Mouse (Mus musculus) neural tube, embryonic 12.5 days (tissue): ENCODE data around the gene Pi16. TPM values are rescaled to one million over a fixed set of nuclear protein-coding genes. Genes with fewer than 3 reads are reported as not detected.
"Not testable (repeated sequence)": the region's sequence is repeated elsewhere in the genome, so short reads cannot be mapped to it uniquely, and the experiment has no call there.

Experiments
- ATAC-seq: fragments of 200-750 bp; cut with Nextera tagmentation; 2 replicates; pipeline ENCODE4 v1.8.0; 2017; ENCODE audit warnings: low read depth, mild to moderate bottlenecking, moderate TSS enrichment, moderate library complexity; ENCODE audit not compliant: low FRiP score
- H3K27ac ChIP-seq: fragments of 300-500 bp; sonication (generic); 2 replicates; pipeline ENCODE4 v1.5.1; 2016
- H3K27me3 ChIP-seq: fragments of 300-500 bp; sonication (generic); replicated peaks from 2 replicates; pipeline ENCODE4 v1.6.1; 2016; ENCODE audit warnings: mild to moderate bottlenecking
- H3K36me3 ChIP-seq: fragments of 300-500 bp; sonication (generic); 2 replicates; pipeline ENCODE4 v1.6.1; 2016; ENCODE audit warnings: mild to moderate bottlenecking
- H3K4me1 ChIP-seq: fragments of 300-500 bp; sonication (generic); 2 replicates; pipeline ENCODE4 v1.6.1; 2016
- H3K4me2 ChIP-seq: fragments of 300-500 bp; sonication (generic); replicated peaks from 2 replicates; pipeline ENCODE4 v1.6.1; 2016; ENCODE audit warnings: mild to moderate bottlenecking
- H3K4me3 ChIP-seq: fragments of 300-500 bp; sonication (generic); 2 replicates; pipeline ENCODE4 v1.5.1; 2016
- H3K9ac ChIP-seq: fragments of 300-500 bp; sonication (generic); 2 replicates; pipeline ENCODE4 v1.6.1; 2016; ENCODE audit warnings: mild to moderate bottlenecking
- H3K9me3 ChIP-seq: fragments of 300-500 bp; sonication (generic); 2 replicates; pipeline ENCODE4 v1.6.1; 2016; ENCODE audit warnings: mild to moderate bottlenecking
- WGBS: fragments of 180-500 bp; shearing (Covaris S2); methylation state at CpG from one replicate; pipeline ENCODE4 v1.1.7; 2016; 5-methylcytosine and 5-hydroxymethylcytosine counted together
- polyA plus RNA-seq: library from polyadenylated mRNA; unstranded; fragments of >200 nt; fragmentation: Nextera tagmentation; extraction: Ambion mirVana; gene quantifications from 2 replicates; pipeline ENCODE4 v1.2.1, GENCODE M21; 2016

Pi16 gene
- polyA plus RNA-seq, 1 experiment from 2014 or later: 1.3 TPM

DNA sequence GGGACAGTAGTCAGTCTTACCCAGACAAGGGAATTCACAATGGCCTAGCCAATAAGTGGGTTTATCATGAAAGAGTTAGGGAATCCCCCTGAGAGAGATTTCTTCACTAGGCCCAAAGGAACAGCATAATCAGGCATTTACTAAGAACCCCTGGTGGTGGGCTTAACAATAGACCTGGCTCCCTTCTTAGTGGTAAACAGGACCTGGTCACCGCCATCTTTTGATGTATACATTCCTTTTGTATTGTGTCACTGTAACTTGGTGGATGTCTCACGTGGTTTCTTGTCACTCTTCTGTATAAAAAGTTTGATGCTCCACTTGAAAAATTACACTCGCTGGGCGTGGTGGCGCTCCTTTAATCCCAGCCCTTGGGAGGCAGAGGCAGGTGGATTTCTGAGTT is 33.6 kb downstream of the Pi16 start:
- ATAC-seq, H3K4me2 ChIP-seq, H3K9me3 ChIP-seq, H3K27me3 ChIP-seq, H3K4me3 ChIP-seq, H3K27ac ChIP-seq, H3K36me3 ChIP-seq, H3K9ac ChIP-seq: not testable (repeated sequence)
- H3K4me1 ChIP-seq: peaks cover 28% of the 10 kb centered on the region
- 75% methylated on average over 5 of the region's 5 CpGs for WGBS

GRCm38 (mm10) chr17:29355461-29355840 is 38.0 kb downstream of the Pi16 start:
- 16% methylated on average over 5 of the region's 5 CpGs for WGBS
- no peaks in the 10 kb centered on the region for H3K9me3 ChIP-seq
- H3K4me1 ChIP-seq: peaks cover 24% of the 10 kb centered on the region
- no peaks in the 10 kb centered on the region for H3K27me3 ChIP-seq
- H3K9ac ChIP-seq: peak overlapping the region; percentile 56
- ATAC-seq: peak; percentile 52
- peak overlapping the region; percentile 99 for H3K27ac ChIP-seq
- H3K4me2 ChIP-seq: peak overlapping the region; percentile 65
- H3K4me3 ChIP-seq: no peak overlapping the region
- no peaks in the 10 kb centered on the region for H3K36me3 ChIP-seq

- 13% methylated on average over 17 of the region's 17 CpGs for WGBS
- peak; percentile 66 for ATAC-seq
- peaks cover 28% of the 10 kb centered on the region for H3K4me1 ChIP-seq
Measured at GRCm38 (mm10) chr17:29355841-29356478, 38.5 kb downstream of the Pi16 start.

DNA sequence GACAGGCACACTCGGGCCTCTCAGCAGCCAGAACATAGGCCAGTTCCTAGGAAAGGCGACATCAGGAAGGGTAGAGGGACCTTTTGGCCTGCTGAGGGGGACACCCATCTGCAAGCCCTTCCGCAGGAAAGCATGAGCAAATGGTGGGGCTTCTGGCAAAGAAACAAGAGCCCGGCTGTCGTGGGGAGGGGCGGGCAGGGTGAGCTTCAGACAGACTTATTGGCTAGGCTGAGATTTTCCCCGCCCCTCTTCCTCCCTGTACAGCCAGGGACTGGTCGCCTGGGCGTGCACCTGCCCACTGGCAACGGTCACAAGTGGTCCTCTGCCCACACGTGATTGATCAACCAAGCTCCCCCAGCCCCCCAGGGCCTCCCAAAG is 39.0 kb downstream of the Pi16 start:
- Histone ChIP-seq H3K4me2 (peak overlapping the region; percentile 65), H3K27me3 (no peaks in the 10 kb centered on the region), H3K36me3 (no peaks in the 10 kb centered on the region), H3K4me1 (peaks cover 28% of the 10 kb centered on the region), H3K4me3 (peak overlapping the region; percentile 23), H3K27ac (peak overlapping the region; percentile 99), H3K9me3 (no peaks in the 10 kb centered on the region), H3K9ac (peak overlapping the region; percentile 56)
- peak; percentile 95 for ATAC-seq
- WGBS: under 1% methylated on average over 11 of the region's 11 CpGs

More at GRCm38 (mm10) chr17:29355841-29356478, 38.5 kb downstream of the Pi16 start:
- H3K9me3 ChIP-seq: no peaks in the 10 kb centered on the region
- no peaks in the 10 kb centered on the region for H3K36me3 ChIP-seq
- H3K4me3 ChIP-seq: 0 out of 2 replicates have a peak overlapping the region, but pooled peaks have one; percentile 23
- no peaks in the 10 kb centered on the region for H3K27me3 ChIP-seq
- peak overlapping the region; percentile 56 for H3K9ac ChIP-seq
- peak overlapping the region; percentile 99 for H3K27ac ChIP-seq
- peak overlapping the region; percentile 65 for H3K4me2 ChIP-seq

- H3K27me3 ChIP-seq: no peaks in the 10 kb centered on the region
- no peaks in the 10 kb centered on the region for H3K36me3 ChIP-seq
- H3K4me2 ChIP-seq: peak overlapping the region; percentile 65
- H3K27ac ChIP-seq: peak overlapping the region; percentile 99
- no peaks in the 10 kb centered on the region for H3K9me3 ChIP-seq
- ATAC-seq: peak; percentile 57
- peak overlapping the region; percentile 23 for H3K4me3 ChIP-seq
- WGBS: 7% methylated on average over 9 of the region's 9 CpGs
- peaks cover 28% of the 10 kb centered on the region for H3K4me1 ChIP-seq
- peak overlapping the region; percentile 56 for H3K9ac ChIP-seq
Measured at GRCm38 (mm10) chr17:29356882-29357281, 39.4 kb downstream of the Pi16 start.

GRCm38 (mm10) chr17:29358928-29359327 is 41.4 kb downstream of the Pi16 start:
- Histone ChIP-seq H3K27me3 (no peaks in the 10 kb centered on the region), H3K9ac (no peak overlapping the region), H3K4me1 (peaks cover 28% of the 10 kb centered on the region), H3K36me3 (no peaks in the 10 kb centered on the region), H3K4me2 (no peak overlapping the region), H3K27ac (no peak overlapping the region), H3K9me3 (no peaks in the 10 kb centered on the region), H3K4me3 (no peak overlapping the region)
- 72% methylated on average over 3 of the region's 3 CpGs for WGBS
- ATAC-seq: no peak

DNA sequence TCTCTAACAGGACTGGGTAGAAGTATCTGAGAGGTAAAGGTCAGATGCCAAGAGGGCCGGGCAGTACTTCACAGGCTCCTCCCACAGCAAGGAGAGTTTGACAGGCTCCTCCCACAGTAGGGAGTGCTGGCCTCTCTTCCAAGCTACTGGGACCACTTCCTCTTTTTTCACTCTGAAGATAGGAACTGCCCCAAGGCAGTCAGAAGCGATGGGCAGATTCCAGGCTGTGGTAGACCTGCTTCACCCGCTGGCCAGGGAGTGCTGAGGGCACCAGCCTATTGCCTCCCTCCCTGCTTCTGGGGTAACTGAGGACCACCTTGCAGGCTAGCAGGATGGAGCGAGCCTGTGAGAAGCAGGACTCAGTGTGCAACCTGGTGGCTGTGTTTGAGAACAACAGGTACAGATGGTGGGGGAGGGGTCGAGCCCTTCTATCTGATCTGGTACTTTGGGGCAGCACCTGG is 43.3 kb downstream of the Pi16 start, which contains the start of gene Fgd2:
Gene Fgd2, plus strand, starts transcription at position 154 of the 461 bp plus-strand sequence.
- Histone ChIP-seq H3K4me2 (no peak within 1 kb of the TSS), H3K27me3 (no peaks in the 10 kb centered on the region), H3K9me3 (no peaks in the 10 kb centered on the region), H3K27ac (no peak within 1 kb of the TSS), H3K9ac (no peak within 1 kb of the TSS), H3K4me3 (no peak within 1 kb of the TSS), H3K4me1 (peaks cover 19% of the 10 kb centered on the region), H3K36me3 (no peaks in the 10 kb centered on the region)
- 20% methylated on average over 5 of the region's 5 CpGs for WGBS
- ATAC-seq: no peak

- Histone ChIP-seq H3K4me3 (no peak overlapping the region), H3K4me1 (peaks cover 6% of the 10 kb centered on the region), H3K27me3 (no peaks in the 10 kb centered on the region), H3K9me3 (no peaks in the 10 kb centered on the region), H3K27ac (no peak overlapping the region), H3K36me3 (no peaks in the 10 kb centered on the region), H3K9ac (no peak overlapping the region), H3K4me2 (no peak overlapping the region)
- 61% methylated on average over 8 of the region's 8 CpGs for WGBS
- no peak for ATAC-seq
Measured at GRCm38 (mm10) chr17:29361982-29362691, 44.7 kb downstream of the Pi16 start.

- Histone ChIP-seq H3K4me2 (no peak overlapping the region), H3K36me3 (no peaks in the 10 kb centered on the region), H3K9ac (no peak overlapping the region), H3K4me1 (0 out of 2 replicates have a peak, but pooled peaks cover 4% of the 10 kb centered on the region), H3K9me3 (no peaks in the 10 kb centered on the region), H3K27me3 (peaks cover 1% of the 10 kb centered on the region; the same call in 1 of the 2 replicates), H3K27ac (no peak overlapping the region), H3K4me3 (no peak overlapping the region)
- 84% methylated on average over 8 of the region's 8 CpGs for WGBS
- ATAC-seq: no peak
Measured at GRCm38 (mm10) chr17:29363109-29363508, 45.6 kb downstream of the Pi16 start.

DNA sequence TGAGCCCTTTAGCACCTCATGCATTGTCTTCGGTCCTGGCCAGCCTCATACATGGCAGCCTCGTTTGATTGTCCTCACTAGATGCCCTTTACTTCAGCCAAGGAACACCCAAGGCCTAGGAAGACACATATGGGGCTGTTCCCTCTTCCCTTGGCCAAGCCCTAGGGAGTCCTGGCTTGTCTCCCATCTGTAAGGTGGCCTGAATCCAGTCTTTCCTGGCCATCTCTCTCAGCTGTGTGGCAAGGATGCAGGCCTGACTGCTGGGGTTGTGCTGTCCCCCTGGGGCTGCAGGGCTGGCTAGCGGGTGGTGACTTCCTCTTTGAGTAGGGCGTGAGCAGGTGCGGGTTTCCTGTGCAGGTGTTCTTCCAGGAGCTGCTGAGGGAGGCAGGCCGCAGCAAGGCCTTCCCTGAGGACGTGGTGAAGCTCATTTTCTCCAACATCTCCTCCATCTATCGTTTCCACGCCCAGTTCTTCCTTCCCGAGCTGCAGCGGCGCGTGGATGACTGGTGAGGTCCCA is 47.7 kb downstream of the Pi16 start:
- Histone ChIP-seq H3K4me3 (no peak overlapping the region), H3K36me3 (no peaks in the 10 kb centered on the region), H3K9me3 (no peaks in the 10 kb centered on the region), H3K4me2 (no peak overlapping the region), H3K27ac (no peak overlapping the region), H3K9ac (no peak overlapping the region), H3K4me1 (0 out of 2 replicates have a peak, but pooled peaks cover 4% of the 10 kb centered on the region), H3K27me3 (peaks cover 6% of the 10 kb centered on the region; the same call in 1 of the 2 replicates)
- WGBS: 91% methylated on average over 13 of the region's 13 CpGs
- no peak for ATAC-seq

GRCm38 (mm10) chr17:29368726-29369125 is 51.2 kb downstream of the Pi16 start:
- H3K9me3 ChIP-seq: no peaks in the 10 kb centered on the region
- H3K4me1 ChIP-seq: 0 out of 2 replicates have a peak, but pooled peaks cover 3% of the 10 kb centered on the region
- no peak overlapping the region for H3K4me3 ChIP-seq
- H3K27me3 ChIP-seq: peaks cover 6% of the 10 kb centered on the region; the same call in 1 of the 2 replicates
- no peak overlapping the region for H3K27ac ChIP-seq
- H3K9ac ChIP-seq: no peak overlapping the region
- no peak for ATAC-seq
- WGBS: 18% methylated on average over 7 of the region's 7 CpGs
- H3K4me2 ChIP-seq: no peak overlapping the region
- H3K36me3 ChIP-seq: no peaks in the 10 kb centered on the region
